Mouse (Mus musculus) gastrocnemius, postnatal 36 days (tissue): ENCODE results near the gene Rab8b. TPM values are rescaled to one million over a fixed set of nuclear protein-coding genes. Genes with fewer than 3 reads are reported as not detected.
A peak's percentile ranks its signal among the peaks of the same experiment; 100 is the strongest.
"Not testable (repeated sequence)": the region's sequence is repeated elsewhere in the genome, so short reads cannot be mapped to it uniquely, and the experiment has no call there.

Experiments
- DNase-seq, 2 experiments: peaks; one replicate each; pipeline ENCODE4 v3.0.0; 2022
- intact Hi-C: fragments of 180-260 bp; cut with DNase I; formaldehyde crosslinking; loops from one replicate; pipeline ENCODE4 v1.15.1; 2025
- total RNA-seq, 2 experiments: library from RNA; stranded (reverse); gene quantifications; 2 replicates each; pipeline ENCODE4 v1.2.3; 2021

Gene Rab8b
- total RNA-seq, 2 experiments from 2014 or later: 5.0 to 5.5 TPM

DNA sequence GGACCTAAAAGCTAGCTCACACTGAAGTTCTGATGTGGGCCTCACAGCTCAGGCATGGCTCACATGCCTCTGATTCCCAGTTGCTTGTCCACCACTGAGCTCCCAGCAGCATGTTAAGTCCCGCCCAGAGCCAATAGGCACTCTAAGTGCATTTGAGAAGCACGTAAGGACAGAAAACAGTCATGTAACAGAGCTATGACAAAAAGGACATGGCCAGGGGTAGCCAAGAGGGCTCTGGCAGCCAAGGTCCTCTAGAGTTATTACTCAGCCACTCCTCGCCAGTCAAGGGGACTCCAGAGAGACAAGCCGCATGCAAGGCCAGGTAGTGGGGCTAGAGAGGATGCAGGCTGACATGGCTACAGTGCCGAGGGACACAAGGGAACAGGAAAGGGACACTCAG lies 60.0 kb downstream of the Rab8b start:
- DNase-seq: no peak
- intact Hi-C loops: no loop called here

DNA sequence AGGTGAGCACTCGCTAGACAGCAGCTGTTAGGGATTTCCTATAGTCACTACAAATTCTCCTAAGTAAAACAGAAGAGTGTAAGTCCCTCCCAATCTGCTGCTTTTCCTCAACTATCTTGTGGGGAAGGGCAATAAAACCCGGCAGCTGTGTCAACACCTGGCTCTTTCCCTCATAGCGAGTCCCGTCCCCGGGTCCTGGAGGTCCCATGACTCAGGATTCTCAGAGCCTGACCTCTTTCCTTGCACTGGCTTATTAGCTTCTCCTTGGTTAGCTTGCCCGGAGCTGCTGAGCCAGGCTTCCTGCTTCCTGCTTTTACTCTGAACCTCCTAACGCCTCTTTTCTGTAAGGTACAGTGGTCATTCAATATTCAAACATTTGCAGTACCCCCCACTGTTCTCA lies 63.6 kb downstream of the Rab8b start:
- intact Hi-C loops: no loop called here
- DNase-seq: no peak

DNA sequence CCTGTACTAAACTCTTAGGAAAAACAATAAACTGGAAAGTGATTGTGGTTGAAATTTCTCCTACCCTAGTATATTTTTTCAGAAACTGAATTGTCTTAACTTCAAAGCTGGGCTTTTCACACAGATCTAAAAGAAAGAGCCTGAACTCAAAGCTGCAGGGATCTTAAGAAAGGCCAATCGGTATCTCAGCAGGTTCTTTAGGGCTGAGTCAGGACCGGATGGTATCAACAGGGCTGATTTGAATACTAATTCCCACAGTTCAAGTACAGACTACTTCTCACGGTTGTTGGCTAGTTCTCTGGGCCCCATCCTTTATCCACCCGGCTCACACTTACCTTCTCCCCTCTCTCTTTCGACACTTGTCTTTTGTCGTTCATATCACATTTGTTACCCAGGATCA lies 66.9 kb downstream of the Rab8b start:
- intact Hi-C loops: no loop called here
- no peak for DNase-seq

DNA sequence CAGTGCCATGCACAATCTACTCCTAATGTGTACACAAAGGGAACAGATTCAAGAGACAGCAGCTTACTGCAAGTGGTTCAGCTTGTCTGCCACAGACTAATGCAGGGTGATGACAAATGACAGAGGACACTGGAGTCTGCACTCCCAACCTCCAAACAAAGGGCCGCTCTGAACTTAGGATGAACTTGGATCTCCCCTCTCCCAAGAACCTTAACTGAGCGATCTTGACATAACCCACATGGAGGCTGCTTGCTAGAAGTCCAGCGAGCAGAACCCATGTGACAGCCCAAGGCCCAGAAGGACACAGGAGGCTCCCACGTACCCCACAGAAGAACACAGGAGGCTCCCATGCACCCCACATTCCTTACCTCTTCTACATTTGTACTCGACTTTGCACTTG lies 68.5 kb downstream of the Rab8b start:
- intact Hi-C loops: no loop called here
- no peak for DNase-seq

DNA sequence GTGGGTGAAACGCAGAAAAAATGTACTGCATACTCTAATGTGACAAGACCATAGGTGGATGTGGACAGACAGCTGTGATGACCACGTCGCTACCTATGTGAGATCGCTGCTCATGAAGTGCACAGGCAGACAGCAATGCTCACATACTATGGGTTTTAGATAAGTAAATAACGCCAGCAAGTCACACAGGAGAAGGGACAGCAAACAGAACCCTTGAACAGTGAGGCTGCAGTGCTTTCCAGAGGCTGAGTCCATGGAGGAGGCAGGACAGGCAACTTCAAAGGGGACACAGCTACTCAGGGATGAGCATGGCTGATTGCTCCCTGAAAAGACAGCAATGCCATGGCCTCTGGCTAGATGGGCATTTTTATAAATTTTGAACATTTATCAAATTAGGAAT lies 72.7 kb downstream of the Rab8b start:
- intact Hi-C loops: no loop called here
- no peak for DNase-seq

DNA sequence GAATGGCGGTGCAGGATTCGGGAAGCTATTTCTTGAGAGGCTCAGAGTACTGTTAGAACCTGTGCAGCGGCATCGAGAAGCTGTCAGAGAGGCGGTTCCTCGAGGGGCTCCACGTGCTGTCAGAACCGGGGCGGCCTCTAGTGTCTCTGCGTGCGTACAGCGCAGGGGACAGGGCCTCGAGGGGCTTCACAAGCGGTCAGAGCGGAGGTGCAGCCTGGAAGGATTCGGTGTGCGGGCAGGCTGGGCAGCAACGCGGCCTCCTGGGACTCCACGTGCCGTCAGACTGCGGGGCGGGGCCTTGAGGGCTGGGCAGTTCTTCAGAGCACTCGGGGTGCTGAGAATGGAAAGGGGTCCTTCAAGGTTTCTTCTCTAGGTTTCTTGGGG lies 84.4 kb downstream of the Rab8b start:
- DNase-seq: no peak

DNA sequence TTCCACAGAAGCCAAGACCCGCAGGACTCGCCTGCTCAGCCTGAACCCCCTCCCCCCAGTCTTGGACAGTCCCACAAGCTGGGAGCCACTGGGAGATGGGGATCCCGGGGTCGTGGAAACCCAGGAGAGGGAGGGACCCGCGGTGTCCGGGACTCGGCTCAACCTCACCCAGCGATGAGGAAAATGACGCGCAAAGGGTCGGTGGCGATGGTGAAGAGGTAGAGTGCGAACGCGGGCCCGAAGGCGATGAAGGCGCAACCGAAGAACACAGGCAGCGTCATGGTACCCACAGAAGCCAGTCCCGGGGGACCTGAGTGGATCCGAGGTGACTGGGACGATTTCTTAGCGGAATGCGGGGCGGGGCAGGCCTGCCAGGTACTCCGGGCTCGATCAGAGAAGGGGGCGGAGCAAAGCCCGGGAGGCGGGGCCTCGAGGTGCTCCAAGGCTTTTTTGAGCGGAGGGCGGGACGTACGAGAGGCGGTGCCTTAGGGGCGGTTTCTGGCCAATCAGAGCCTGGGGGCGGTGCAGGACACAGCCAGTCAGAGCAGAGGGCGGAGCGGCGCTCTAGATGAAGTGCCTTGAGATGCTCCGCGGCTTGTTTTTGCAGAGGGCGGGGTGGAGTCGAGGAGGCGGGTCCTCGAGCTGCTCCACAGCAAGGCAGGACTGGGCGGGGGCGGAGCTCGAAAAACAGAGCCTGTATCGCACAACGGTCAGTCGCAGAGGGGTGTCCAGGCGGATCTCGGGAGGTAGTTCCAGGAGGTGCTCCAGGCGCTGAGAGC lies 85.0 kb downstream of the Rab8b start, which contains the start of gene Aph1c:
Gene Aph1c, minus strand, starts transcription at position 409 of the 779 bp plus-strand sequence.
- intact Hi-C loops: loop anchor here (5.0 to 10.0 kb wide), 3 partner anchors 37 to 140 kb away; partner anchors contain the start of genes Aph1b, Gm10647 and Lactb
- DNase-seq: peak; percentile 96 to 97

More for the DNA sequence above, 84.4 kb downstream of the Rab8b start:
- intact Hi-C loops: loop anchor here (5.0 to 10.0 kb wide), 2 partner anchors 107 to 140 kb away; partner anchors contain the start of gene Lactb

DNA sequence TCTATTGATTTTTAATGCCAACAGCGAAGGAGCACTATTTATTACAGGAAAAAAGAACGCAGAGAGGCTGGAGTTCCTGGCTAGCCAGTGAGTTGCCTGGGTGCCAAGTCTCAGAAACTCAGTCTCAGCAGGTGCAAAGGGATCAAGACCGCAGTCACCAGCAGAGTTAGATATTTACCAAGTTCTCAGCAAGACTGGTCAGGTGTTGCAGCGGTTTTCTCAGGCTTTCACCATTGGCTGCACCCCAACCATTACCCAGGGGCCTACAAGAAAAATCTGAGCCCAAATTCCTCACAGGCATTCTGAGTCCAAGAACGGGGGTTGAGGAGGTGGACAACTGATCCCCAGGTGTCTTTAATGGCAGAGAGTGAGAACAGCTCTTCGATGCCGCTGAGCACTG lies 85.6 kb downstream of the Rab8b start:
- DNase-seq: peak in 1 of 2 experiments; percentile 16
- intact Hi-C loops: loop anchor here (5.0 to 10.0 kb wide), 2 partner anchors 37 to 141 kb away; partner anchors contain the start of genes Aph1b, Gm10647 and Lactb

DNA sequence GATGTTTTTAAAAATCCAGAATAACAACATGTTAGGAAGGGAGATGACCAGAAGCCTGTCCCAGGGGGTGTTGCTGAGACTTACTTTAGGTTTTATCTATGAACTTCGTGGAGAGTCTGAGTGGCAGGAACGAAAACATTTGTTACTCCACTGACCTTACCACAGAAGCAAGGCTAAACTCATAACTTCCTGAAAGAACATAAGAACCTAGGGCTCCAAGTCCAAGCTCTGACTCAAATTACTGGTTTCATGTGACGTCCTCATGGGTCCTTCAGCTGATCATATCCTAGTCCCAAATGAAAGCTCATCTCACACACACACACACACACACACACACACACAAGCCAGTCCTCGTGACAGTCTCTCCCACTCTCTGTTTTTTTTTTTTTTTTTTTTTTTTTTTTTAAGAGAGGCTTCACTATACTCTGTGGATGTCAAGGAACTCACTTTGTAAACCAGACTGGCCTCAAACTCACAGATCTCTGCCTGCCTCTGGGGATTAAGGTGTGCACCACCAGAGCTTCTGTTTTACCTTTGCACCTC lies 87.0 kb downstream of the Rab8b start:
- intact Hi-C loops: loop anchor here (5.0 to 10.0 kb wide), 2 partner anchors 35 to 142 kb away; partner anchors contain the start of genes Aph1b, Gm10647 and Lactb

DNA sequence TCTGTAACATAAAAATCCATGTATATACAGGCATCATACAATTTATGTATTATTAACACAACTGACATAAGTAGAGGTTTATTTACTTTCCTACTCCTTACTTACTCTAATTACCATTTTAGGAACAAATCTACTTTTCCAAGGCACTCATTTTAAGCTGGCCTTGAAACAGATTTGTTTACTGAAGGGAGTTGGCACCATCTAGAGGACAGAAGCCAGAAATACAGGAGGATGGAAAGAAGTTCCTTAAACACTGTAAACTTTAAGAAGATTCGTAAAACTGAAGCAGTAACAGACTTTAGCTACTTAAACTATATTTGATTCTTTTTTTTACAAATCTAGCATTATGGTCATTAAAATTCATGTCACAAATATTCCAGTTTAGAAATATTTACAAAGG lies 93.5 kb downstream of the Rab8b start:
- DNase-seq: no peak
- intact Hi-C loops: loop anchor here (5.0 kb wide), 2 partner anchors 179 to 359 kb away; no protein-coding TSS in a partner anchor

More for the DNA sequence above, 87.0 kb downstream of the Rab8b start:
- no peak for DNase-seq

DNA sequence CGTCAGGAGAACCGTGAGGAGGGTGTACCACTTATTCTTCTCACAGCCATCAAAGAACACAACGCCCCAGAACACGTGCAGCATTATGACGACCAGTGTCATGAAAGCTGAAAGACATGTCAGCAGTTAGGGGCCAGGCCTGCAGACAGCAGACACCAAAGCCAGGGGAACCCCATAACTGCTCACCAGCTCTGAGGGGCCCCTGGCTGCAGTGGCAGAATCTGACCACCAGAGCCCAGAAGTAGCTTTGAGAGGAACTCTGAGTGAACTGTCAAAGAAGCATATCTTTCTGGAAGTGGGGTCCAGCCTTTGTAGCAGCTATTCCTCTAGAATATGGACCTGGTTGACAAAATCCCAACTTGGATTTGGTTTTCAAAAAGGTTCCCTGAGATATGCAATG lies 97.2 kb downstream of the Rab8b start:
- DNase-seq, intact Hi-C loops: not testable (repeated sequence)

DNA sequence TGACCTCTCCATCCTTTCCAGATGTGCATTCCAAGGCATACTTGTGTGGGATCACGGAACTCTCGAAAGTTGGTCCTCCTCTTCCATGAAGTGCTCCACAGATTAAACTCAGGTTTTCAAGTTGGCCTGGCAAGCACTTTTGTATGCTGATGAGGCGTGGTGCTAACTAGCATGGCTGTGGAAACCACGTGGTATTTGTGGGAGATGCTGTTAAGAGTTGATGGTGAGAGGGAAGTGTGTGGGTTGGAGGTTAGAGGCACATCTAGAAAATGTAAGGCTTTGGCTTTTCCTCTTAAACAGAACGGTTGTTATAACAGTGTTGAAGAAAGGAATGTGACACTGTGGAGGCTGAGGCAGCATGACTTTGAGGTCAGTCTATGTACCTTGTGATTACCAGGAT lies 98.5 kb downstream of the Rab8b start:
- intact Hi-C loops: no loop called here
- no peak for DNase-seq

DNA sequence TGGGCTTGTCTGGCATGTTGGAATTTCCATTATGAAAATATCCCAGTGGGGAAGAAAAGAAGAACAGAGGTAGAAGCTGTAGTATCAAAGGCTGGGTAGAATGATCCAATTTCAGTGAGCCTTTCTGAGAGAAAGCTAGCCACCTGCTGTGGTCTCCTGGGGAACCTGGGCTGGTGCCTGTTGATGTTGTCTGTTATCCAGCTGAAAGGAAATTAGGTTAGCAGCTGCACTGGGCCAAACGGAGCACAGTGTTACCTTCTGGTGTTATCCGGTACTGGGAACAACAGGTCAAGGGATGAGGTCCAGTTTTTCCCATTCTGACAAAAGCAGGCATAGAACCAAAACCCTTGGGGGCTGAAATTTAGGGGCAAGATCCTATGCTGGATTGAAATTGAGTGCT lies 106.1 kb downstream of the Rab8b start:
- DNase-seq: no peak
- intact Hi-C loops: no loop called here

DNA sequence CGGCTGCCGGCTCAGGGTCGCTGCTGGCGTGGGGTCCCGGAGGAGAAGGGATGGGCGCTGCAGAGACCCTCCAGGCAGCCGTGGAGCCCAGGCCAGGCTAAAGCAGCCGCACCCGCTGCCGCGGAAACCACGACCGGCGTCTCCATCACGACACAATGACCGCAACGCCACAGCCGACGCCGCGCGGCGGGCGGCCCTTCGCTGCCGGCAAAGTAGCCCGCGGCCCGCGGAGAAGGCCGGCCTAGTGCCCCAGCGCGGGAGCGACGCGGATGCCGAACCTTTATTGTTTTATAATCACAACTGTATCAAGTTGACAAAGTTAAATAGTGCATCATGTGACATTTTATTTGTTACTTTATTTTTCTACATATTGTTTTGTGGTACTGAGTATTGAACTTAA lies 113.5 kb downstream of the Rab8b start:
- intact Hi-C loops: not testable (repeated sequence)

DNA sequence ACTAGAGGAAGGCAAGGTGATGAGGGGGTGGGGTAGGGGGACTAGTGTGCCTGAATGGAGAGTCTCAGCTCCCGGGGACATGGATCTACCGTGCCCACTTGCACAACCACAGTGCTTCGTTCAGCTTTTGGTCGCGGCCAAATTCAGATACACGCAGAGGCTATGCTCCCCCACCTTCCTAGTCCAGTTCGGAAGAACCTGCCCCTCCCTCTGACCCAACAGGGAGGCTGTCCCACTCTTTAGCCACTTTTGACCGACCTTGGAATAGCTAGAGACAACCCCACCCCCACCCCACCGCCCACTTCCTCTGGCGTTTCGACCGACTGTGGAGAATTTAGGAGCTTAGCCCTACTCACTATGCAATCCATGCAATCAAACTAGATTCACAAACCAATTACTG lies 117.5 kb downstream of the Rab8b start:
- intact Hi-C loops: no loop called here
- no peak for DNase-seq

More for the DNA sequence above, 113.5 kb downstream of the Rab8b start:
- DNase-seq: not testable (repeated sequence)

DNA sequence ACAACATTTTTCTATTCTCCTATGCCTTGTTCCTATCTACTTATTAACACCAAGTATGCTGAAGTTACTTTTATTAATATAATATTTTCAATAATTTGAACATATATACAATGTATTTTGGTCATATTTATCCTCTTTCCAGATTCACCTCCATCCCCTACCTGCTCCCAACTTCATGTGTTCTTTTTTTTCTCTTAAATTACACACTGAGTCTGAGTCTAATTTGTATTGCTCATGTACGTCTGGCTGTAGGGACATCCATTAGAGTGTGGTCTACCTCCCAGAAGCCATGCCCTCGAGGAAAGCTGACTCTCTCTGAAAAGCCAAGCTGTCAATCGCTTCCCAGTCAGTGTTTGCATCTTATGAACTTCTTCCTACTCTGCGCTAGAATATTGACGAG lies 122.7 kb downstream of the Rab8b start, which contains the start of gene Gm10647:
Gene Gm10647, plus strand, starts transcription at position 301 of the 400 bp plus-strand sequence.
- intact Hi-C loops: loop anchor here (5.0 kb wide), 1 partner anchor 36 kb away; the partner anchor contains the start of gene Aph1c
- no peak for DNase-seq

DNA sequence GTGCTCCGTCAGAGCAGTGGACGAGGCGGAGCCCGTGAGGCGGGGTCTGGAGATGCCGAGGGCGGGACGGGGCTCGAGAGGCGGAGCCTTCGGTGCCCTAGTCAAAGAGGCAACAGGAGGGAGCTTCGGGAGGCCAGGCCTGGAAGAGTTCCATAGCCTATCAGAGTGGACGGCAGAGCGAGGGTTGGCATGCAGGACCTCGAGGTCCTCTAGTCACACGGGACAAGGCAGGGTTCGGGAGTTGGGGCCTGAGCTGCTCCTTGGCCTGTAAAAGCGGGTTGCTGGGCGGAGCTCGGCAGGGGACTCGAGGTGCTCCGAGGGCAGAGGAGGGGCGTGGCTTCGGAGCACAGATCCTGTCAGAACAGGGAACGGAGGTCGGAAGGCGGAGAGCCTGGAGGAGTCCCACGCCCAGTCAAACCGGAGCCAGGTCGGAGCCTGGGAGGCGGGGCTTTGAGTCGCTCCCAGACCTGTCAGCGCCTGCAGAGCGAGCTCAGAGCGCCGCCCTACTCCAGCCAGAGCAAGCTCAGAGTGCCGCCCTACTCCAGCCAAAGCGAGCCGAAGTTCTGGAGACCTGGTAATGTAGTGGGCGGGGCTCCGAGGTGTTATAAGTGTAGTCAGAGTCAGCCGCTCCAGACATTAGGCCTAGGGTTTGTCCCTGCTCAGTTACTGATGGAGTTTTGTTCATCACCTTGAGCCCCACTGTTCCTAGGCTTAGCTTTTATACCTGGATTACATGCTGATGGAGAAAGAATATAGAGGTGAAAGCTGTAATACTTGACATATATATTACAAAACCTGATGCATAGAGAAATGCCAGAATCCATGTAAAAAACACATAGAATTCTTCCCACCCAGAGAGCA lies 123.8 kb downstream of the Rab8b start, which contains the start of gene Aph1b:
Gene Aph1b, minus strand, starts transcription at position 27 of the 861 bp plus-strand sequence.
- DNase-seq: peak; percentile 93 to 94
- intact Hi-C loops: loop anchor here (5.0 kb wide), 1 partner anchor 37 kb away; the partner anchor contains the start of gene Aph1c

DNA sequence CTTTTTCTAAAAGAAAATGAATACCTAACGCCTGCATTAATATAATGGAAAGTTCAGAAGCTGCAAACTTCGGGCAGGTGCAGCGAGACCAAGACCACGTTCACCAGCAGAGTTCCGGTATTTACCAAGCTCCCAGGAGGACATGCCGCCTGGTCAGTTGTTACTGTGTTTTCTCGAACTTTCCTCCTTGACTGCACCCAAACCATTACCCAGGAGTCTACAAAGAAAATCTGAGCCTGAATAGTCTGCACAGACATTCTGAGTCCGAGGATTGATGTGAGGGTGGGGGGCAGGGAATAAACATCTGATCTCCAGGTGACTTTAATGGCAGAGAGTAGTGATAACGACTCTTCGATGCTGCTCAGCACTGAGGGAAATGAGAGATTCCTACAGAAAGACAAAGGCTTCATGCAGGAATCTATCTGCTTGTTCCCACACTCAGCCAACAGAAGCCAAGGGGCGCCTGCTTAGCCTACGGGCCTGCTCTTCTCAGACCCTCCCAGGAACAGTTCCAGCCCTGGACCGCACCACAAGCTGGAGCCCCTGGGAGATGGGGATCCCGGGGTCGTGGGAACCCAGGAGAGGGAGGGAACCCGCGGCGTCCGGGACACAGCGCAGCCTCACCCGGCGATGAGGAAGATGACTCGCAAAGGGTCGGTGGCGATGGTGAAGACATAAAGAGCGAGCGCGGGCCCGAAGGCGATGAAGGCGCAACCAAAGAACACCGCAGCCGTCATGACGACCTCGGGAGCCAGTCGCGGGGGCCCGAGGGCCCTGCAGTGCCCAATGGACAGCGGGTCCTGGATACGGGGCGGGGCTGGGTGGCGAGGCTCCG lies 124.6 kb downstream of the Rab8b start:
- DNase-seq: no peak
- intact Hi-C loops: loop anchor here (5.0 kb wide), 1 partner anchor 37 kb away; the partner anchor contains the start of gene Aph1c
